Mouse (Mus musculus) lung, postnatal 0 days (tissue): Measurements from ENCODE around the gene Pik3c2b.

Source experiments
- CTCF ChIP-seq: IDR thresholded peaks from 2 replicates; pipeline ENCODE4 v1.5.1; 2016; ENCODE audit warnings: antibody characterized with exemption, mild to moderate bottlenecking
- EP300 ChIP-seq: IDR thresholded peaks from 2 replicates; pipeline ENCODE4 v1.6.1; 2016; ENCODE audit warnings: antibody characterized with exemption, mild to moderate bottlenecking, control low read depth

DNA sequence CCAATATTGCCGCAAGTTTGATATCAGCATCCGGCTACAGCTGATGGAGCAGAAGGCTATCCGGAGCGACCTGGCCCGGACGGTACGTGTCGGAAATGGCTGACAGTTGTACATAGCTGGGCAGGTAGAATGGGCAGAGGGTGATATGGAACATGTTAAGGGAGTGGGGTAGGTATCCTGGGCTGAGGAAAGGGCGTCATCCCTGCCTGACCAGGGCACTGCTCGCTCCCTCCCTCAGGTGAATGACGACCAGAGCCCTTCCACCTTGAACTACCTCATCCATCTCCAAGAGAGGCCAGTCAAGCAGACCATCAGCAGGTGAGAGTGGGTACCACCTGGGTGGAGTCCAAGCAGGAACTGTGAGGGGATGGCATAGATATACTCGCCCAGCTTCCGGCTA lies 29.1 kb downstream of the Pik3c2b start:
- TF ChIP-seq CTCF (no peak), EP300 (no peak)
